Mouse (Mus musculus) CD4-positive naive resting alpha-beta T cell, adult 76 days (primary cell): ENCODE data around the gene Plekha1. TPM values are rescaled to one million over a fixed set of nuclear protein-coding genes. Genes with fewer than 3 reads are reported as not detected.

Experiments
- total RNA-seq: library from RNA; stranded (reverse); gene quantifications from one replicate; pipeline ENCODE4 v1.2.4, GENCODE M21; 2023

The Plekha1 gene
- total RNA-seq: 67.0 TPM

GRCm38 (mm10) chr7:130865613-130866591, at the start of gene Plekha1:
Gene Plekha1 (plus strand): TSS chr7:130865756.

DNA sequence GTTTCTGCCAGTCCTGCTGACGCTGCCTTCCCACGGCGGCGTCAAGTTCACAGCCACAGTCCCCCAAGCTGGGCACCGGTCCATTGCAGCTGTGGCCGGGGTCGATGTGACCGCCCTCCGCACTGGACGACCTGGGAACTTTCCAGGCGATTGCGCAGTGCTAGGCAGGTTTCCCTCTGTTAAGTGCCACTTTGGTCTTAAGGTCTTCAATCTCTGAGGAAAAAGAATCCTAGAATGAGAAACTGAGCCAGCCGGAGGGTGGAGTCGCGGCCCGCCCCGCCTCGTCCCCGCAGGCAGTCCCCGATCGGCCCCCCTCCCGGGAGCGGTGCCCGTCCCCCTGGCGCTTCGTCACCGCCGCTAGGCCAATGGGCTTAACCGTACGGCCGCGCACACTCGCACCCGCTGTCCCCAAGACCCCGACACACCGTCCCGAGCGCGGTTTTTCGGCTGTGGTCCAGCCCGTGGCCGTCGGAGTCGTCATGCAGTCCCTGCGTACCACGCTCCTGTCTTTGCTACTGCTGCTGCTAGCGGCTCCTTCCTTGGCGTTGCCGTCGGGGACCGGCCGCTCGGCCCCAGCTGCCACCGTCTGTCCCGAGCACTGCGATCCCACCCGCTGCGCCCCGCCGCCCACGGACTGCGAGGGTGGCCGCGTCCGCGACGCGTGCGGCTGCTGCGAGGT, 70.4 kb downstream of the Plekha1 start, which contains the start of gene Htra1:
Gene Htra1, plus strand, starts transcription at position 319 of the 679 bp plus-strand sequence.

Other genes starting within 250 kb of the Plekha1 start
- gene Btbd16, start 91.7 kb upstream of the Plekha1 start, total RNA-seq: not detected
- gene Htra1, start 70.4 kb downstream of the Plekha1 start, total RNA-seq: not detected
- 8.9 TPM for gene Dmbt1, start 166.3 kb downstream of the Plekha1 start, total RNA-seq